In the genomic region with DNA sequence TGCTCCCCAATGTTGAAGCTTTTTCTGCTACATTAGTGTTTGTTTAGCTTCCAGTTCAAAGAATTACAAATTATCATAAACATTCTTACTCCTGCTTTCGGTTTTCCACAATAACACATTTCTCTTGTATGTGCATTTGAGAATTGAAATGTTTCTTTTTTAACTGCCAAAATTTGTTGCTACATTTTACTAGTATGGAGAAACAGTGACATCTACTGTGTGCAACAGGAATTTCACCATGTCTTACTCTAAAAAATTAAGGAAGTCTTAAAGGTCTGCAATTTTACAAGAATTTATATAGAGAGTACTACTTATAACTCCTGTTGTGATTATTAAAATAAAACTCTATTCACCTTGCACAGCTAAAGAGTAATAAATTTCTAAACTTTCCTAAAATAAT, we compare ENCODE assay signal across 13 mouse cellular contexts.
DNase-seq lines count a peak whose midpoint lies in the region; ATAC-seq and TF ChIP-seq lines count a peak whose summit lies in the region.
"Had no signal": no experiment of that assay in that cellular context is flagged by ENCODE, and none has a peak within 500 bp of the region (broad histone marks: within the 10 kb centered on the region; RNA-seq: fewer than 3 reads in every experiment).

No protein-coding gene starts in this region.

- no peaks in the 10 kb centered on the region for H3K9me3 ChIP-seq in kidney, postnatal 0 days (replicated peaks; ENCODE audit: low read length)
- peaks cover 21% of the 10 kb centered on the region for H3K9me3 ChIP-seq in CH12.LX (replicated peaks; ENCODE audit: low read length)
- H3K9me3 ChIP-seq: embryonic facial prominence, embryonic 15.5 days; heart, embryonic 12.5 days; lung, embryonic 15.5 days had no signal

- DNase-seq in cerebellum, postnatal 10 days = peak; percentile 6 to 34
- DNase-seq in cerebellum, adult 2 months = no peak
- DNase-seq in kidney, postnatal 0 days (ENCODE audit: low spot score) = peak; percentile 63
- DNase-seq in kidney, adult 8-10 months = no peak
- DNase-seq in CH12.LX (ENCODE audit: extremely low read depth) = no peak
- peak; percentile 23 for DNase-seq in embryo, embryonic 10.5 days (ENCODE audit: low spot score)
- DNase-seq in left cerebral cortex, postnatal 36 days (ENCODE audit: low spot score in 2 of 2) = no peak
- no peak for DNase-seq in right cerebral cortex, postnatal 36 days (ENCODE audit: low spot score in 2 of 2)
- DNase-seq: cerebellum, adult 18-20 months; thymus, postnatal 25 days had no signal

- no peak for ATAC-seq in kidney, postnatal 0 days (replicated peaks; ENCODE audit: low FRiP score, low read depth)

- in situ Hi-C loops in CH12.LX (cut with MboI; ENCODE audit: low pct_ligation_motif_present, low pct_unique_long_range_greater_than_20kb, low sequenced_read_pairs) = no loop called here

- dilution Hi-C loops in CH12.LX (cut with MboI; ENCODE audit: extremely low pct_ligation_motif_present, extremely low pct_unique_long_range_greater_than_20kb, low sequenced_read_pairs) = no loop called here

- no peaks in the 10 kb centered on the region for H3K36me3 ChIP-seq in kidney, postnatal 0 days (ENCODE audit: insufficient read depth, low read length)
- no peaks in the 10 kb centered on the region for H3K36me3 ChIP-seq in CH12.LX (replicated peaks in 1 of 2; ENCODE audit: control insufficient read depth in 1 of 2, insufficient read depth in 1 of 2, low read length in 1 of 2)
- H3K36me3 ChIP-seq: embryonic facial prominence, embryonic 15.5 days; heart, embryonic 12.5 days; lung, embryonic 15.5 days had no signal

- H3K4me3 ChIP-seq in cerebellum, adult 2 months (replicated peaks; ENCODE audit: insufficient read depth, low read depth, low read length) = no peak overlapping the region
- no peak overlapping the region for H3K4me3 ChIP-seq in kidney, postnatal 0 days (replicated peaks; ENCODE audit: low read depth, low read length)
- no peak overlapping the region for H3K4me3 ChIP-seq in CH12.LX (replicated peaks in 1 of 3; ENCODE audit: low read depth in 2 of 3, low read length in 2 of 3, poor library complexity in 1 of 3)
- H3K4me3 ChIP-seq: embryonic facial prominence, embryonic 15.5 days; heart, embryonic 12.5 days; lung, embryonic 15.5 days had no signal

- TF ChIP-seq CTCF in cerebellum, adult 2 months (IDR thresholded peaks at IDR 0.05; ENCODE audit: borderline replicate concordance, insufficient read depth, low read depth, low read length) = no peak
- peak; percentile 72 for TF ChIP-seq CTCF in kidney, postnatal 0 days (IDR thresholded peaks at IDR 0.05; ENCODE audit: low read depth)
- peak in 1 of 2 experiments; percentile 46; a peak in 2 of 4 replicates for TF ChIP-seq CTCF in CH12.LX (conservative IDR thresholded peaks at IDR 0.05 in 1 of 2, IDR thresholded peaks at IDR 0.05 in 1 of 2; ENCODE audit: low read depth in 2 of 2, low read length in 2 of 2)

- H3K27me3 ChIP-seq in cerebellum, adult 2 months (ENCODE audit: control insufficient read depth, insufficient read depth, low read length) = no peaks in the 10 kb centered on the region
- H3K27me3 ChIP-seq in kidney, postnatal 0 days (ENCODE audit: insufficient read depth, low read length) = no peaks in the 10 kb centered on the region
- H3K27me3 ChIP-seq in CH12.LX (replicated peaks) = no peaks in the 10 kb centered on the region
- H3K27me3 ChIP-seq: embryonic facial prominence, embryonic 15.5 days; heart, embryonic 12.5 days; lung, embryonic 15.5 days had no signal

- WGBS in cerebellum, adult 2 months = 69% methylated on average over 1 of the region's 1 CpGs
- 62% methylated on average over 1 of the region's 1 CpGs for WGBS in kidney, postnatal 0 days

- no peak for TF ChIP-seq EP300 in CH12.LX (IDR thresholded peaks at IDR 0.05; ENCODE audit: low read length)

- intact Hi-C loops in left cerebral cortex, postnatal 36 days (cut with DNase I) = no loop called here

- no peaks in the 10 kb centered on the region for H3K79me2 ChIP-seq in CH12.LX (replicated peaks; ENCODE audit: control insufficient read depth, extremely low read depth, insufficient read depth, poor library complexity, severe bottlenecking)

- no peak overlapping the region for H3K27ac ChIP-seq in cerebellum, adult 2 months (ENCODE audit: insufficient read depth, low read length)
- H3K27ac ChIP-seq in kidney, postnatal 0 days = no peak overlapping the region
- no peak overlapping the region for H3K27ac ChIP-seq in CH12.LX (ENCODE audit: insufficient read depth, low read depth)
- H3K27ac ChIP-seq: embryonic facial prominence, embryonic 15.5 days; lung, embryonic 15.5 days had no signal

- no peaks in the 10 kb centered on the region for H3K4me1 ChIP-seq in cerebellum, adult 2 months (ENCODE audit: control insufficient read depth, insufficient read depth, low read length)
- no peaks in the 10 kb centered on the region for H3K4me1 ChIP-seq in kidney, postnatal 0 days (replicated peaks; ENCODE audit: insufficient read depth, low read length)
- no peaks in the 10 kb centered on the region for H3K4me1 ChIP-seq in CH12.LX (ENCODE audit: control insufficient read depth in 1 of 2, insufficient read depth in 2 of 2)
- H3K4me1 ChIP-seq: embryonic facial prominence, embryonic 15.5 days; heart, embryonic 12.5 days; lung, embryonic 15.5 days had no signal

- TF ChIP-seq RAD21 in CH12.LX (IDR thresholded peaks at IDR 0.05; ENCODE audit: low read depth, low read length) = peak; percentile 64

- no peak overlapping the region for H3K4me2 ChIP-seq in kidney, postnatal 0 days (ENCODE audit: low read length)
- H3K4me2 ChIP-seq in CH12.LX (ENCODE audit: insufficient read depth, low read depth, poor library complexity, severe bottlenecking) = no peak overlapping the region
- H3K4me2 ChIP-seq: embryonic facial prominence, embryonic 15.5 days; heart, embryonic 12.5 days; lung, embryonic 15.5 days had no signal

- H3K9ac ChIP-seq in kidney, postnatal 0 days (ENCODE audit: low read depth, low read length) = no peak overlapping the region
- H3K9ac ChIP-seq in CH12.LX (ENCODE audit: insufficient read depth, low read depth) = no peak overlapping the region
- H3K9ac ChIP-seq: embryonic facial prominence, embryonic 15.5 days; heart, embryonic 12.5 days; lung, embryonic 15.5 days had no signal

- TF ChIP-seq POLR2A in cerebellum, adult 2 months (IDR thresholded peaks at IDR 0.05; ENCODE audit: borderline replicate concordance, insufficient read depth, low read length) = no peak
- no peak for TF ChIP-seq POLR2A in CH12.LX (IDR thresholded peaks at IDR 0.05; ENCODE audit: low read depth, low read length)

TF ChIP-seq in CH12.LX, 34 proteins besides CTCF, POLR2A, EP300 and RAD21:
- TF ChIP-seq CHD2 (IDR thresholded peaks at IDR 0.05; ENCODE audit: low read length) = no peak
- TF ChIP-seq SMC3 (IDR thresholded peaks at IDR 0.05; ENCODE audit: low read depth, low read length) = peak; percentile 14; the same call in 1 of the 2 replicates

Comparison
In these comparisons a context has a peak if more than half of its experiments do, and no peak if none do; other contexts are left out.
1. DNase-seq: peak in cerebellum, postnatal 10 days (2 of 2), kidney, postnatal 0 days (single experiment) and embryo, embryonic 10.5 days (single experiment); none in cerebellum, adult 2 months (0 of 2), kidney, adult 8-10 months (0 of 2), CH12.LX (single experiment), left cerebral cortex, postnatal 36 days (0 of 2) and right cerebral cortex, postnatal 36 days (0 of 2).